Mouse (Mus musculus) E14TG2a.4 (cell line): ENCODE measurements around the gene Ulk3.

Experiments used
- CTCF ChIP-seq: conservative IDR thresholded peaks from 2 replicates; pipeline ENCODE4 v1.5.1; 2014; ENCODE audit warnings: low read length
- POU5F1 ChIP-seq: IDR thresholded peaks from 2 replicates; pipeline ENCODE4 v1.6.1; 2014; ENCODE audit warnings: low read length, borderline replicate concordance

GRCm38 (mm10) chr9:57575577-57575976, 13.7 kb upstream of the Ulk3 start:
- TF ChIP-seq CTCF, result no peak
- TF ChIP-seq POU5F1, result no peak
